Mouse (Mus musculus) cerebellum, adult 8-10 months (tissue): ENCODE results near the gene Coa7.

Experiments used
- DNase-seq: peaks from one replicate; pipeline ENCODE4 v3.0.0; 2022

Gene Coa7

GRCm38 (mm10) chr4:108387106-108387505 lies 59.2 kb downstream of the Coa7 start:
- DNase-seq, result no peak

- peak; percentile 41 for DNase-seq
These were observed 59.8 kb downstream of the Coa7 start for GRCm38 (mm10) chr4:108387681-108388253.

GRCm38 (mm10) chr4:108388741-108389140 lies 60.8 kb downstream of the Coa7 start:
- DNase-seq, result no peak

GRCm38 (mm10) chr4:108391124-108391523 lies 63.2 kb downstream of the Coa7 start:
- DNase-seq, result no peak
